Mouse (Mus musculus) left cerebral cortex, postnatal 4 days (tissue): ENCODE results near the gene Zfp341. TPM values are rescaled to one million over a fixed set of nuclear protein-coding genes. Genes with fewer than 3 reads are reported as not detected.

Experiments
- DNase-seq: peaks from one replicate; pipeline ENCODE4 v3.0.0-alpha.2; 2022
- intact Hi-C: fragments of 180-260 bp; cut with DNase I; formaldehyde crosslinking; loops from one replicate; pipeline ENCODE4 v1.15.1; 2025
- total RNA-seq, 2 experiments: library from RNA; stranded (reverse); gene quantifications; 2 replicates each; pipeline ENCODE4 v1.2.3; 2021

Gene Zfp341
- total RNA-seq, 2 experiments from 2014 or later: 17.5 to 18.2 TPM

GRCm38 (mm10) chr2:154668680-154669079, 55.6 kb downstream of the Zfp341 start:
- intact Hi-C loops: no loop called here
- DNase-seq: no peak

- intact Hi-C loops: no loop called here
Observed at GRCm38 (mm10) chr2:154670106-154670505, 57.0 kb downstream of the Zfp341 start.

GRCm38 (mm10) chr2:154670741-154671140, 57.6 kb downstream of the Zfp341 start:
- no peak for DNase-seq
- intact Hi-C loops: no loop called here

More at GRCm38 (mm10) chr2:154670106-154670505, 57.0 kb downstream of the Zfp341 start:
- no peak for DNase-seq

GRCm38 (mm10) chr2:154674008-154674407, 60.9 kb downstream of the Zfp341 start:
- intact Hi-C loops: no loop called here
- DNase-seq: peak; percentile 43

- intact Hi-C loops: no loop called here
- no peak for DNase-seq
Observed at GRCm38 (mm10) chr2:154676653-154677609, 63.8 kb downstream of the Zfp341 start.

GRCm38 (mm10) chr2:154677651-154678139, 64.6 kb downstream of the Zfp341 start:
- intact Hi-C loops: no loop called here
- peak; percentile 94 for DNase-seq

- intact Hi-C loops: no loop called here
Observed at GRCm38 (mm10) chr2:154678995-154679394, 65.9 kb downstream of the Zfp341 start.

GRCm38 (mm10) chr2:154680337-154680736, 67.2 kb downstream of the Zfp341 start:
- DNase-seq: no peak
- intact Hi-C loops: no loop called here

More at GRCm38 (mm10) chr2:154678995-154679394, 65.9 kb downstream of the Zfp341 start:
- DNase-seq: no peak

GRCm38 (mm10) chr2:154680941-154681340, 67.8 kb downstream of the Zfp341 start:
- no peak for DNase-seq
- intact Hi-C loops: no loop called here

GRCm38 (mm10) chr2:154682712-154683111, 69.6 kb downstream of the Zfp341 start:
- no peak for DNase-seq
- intact Hi-C loops: no loop called here

GRCm38 (mm10) chr2:154684901-154685470, 71.9 kb downstream of the Zfp341 start:
- no peak for DNase-seq
- intact Hi-C loops: no loop called here

- intact Hi-C loops: no loop called here
- no peak for DNase-seq
Observed at GRCm38 (mm10) chr2:154685772-154686171, 72.7 kb downstream of the Zfp341 start.

GRCm38 (mm10) chr2:154686819-154687218, 73.7 kb downstream of the Zfp341 start:
- no peak for DNase-seq
- intact Hi-C loops: no loop called here

GRCm38 (mm10) chr2:154689391-154689790, 76.3 kb downstream of the Zfp341 start:
- DNase-seq: no peak
- intact Hi-C loops: no loop called here

GRCm38 (mm10) chr2:154690959-154691358, 77.9 kb downstream of the Zfp341 start:
- DNase-seq: no peak
- intact Hi-C loops: no loop called here

GRCm38 (mm10) chr2:154693186-154693940, 80.3 kb downstream of the Zfp341 start:
- DNase-seq: no peak
- intact Hi-C loops: no loop called here

GRCm38 (mm10) chr2:154693941-154694256, 80.8 kb downstream of the Zfp341 start:
- no peak for DNase-seq
- intact Hi-C loops: no loop called here

- intact Hi-C loops: no loop called here
- DNase-seq: no peak
Observed at GRCm38 (mm10) chr2:154695690-154696089, 82.6 kb downstream of the Zfp341 start.
